Mouse (Mus musculus) lung, postnatal 36 days (tissue): ENCODE results near the gene Gm49333.
"Not testable (repeated sequence)": the region's sequence is repeated elsewhere in the genome, so short reads cannot be mapped to it uniquely, and the experiment has no call there.

Experiments
- DNase-seq: peaks from one replicate; pipeline ENCODE4 v3.0.0; 2022; ENCODE audit warnings: mixed read lengths

Gene Gm49333

GRCm38 (mm10) chr16:20628871-20629391 lies 17.5 kb downstream of the Gm49333 start:
- DNase-seq: no peak

DNA sequence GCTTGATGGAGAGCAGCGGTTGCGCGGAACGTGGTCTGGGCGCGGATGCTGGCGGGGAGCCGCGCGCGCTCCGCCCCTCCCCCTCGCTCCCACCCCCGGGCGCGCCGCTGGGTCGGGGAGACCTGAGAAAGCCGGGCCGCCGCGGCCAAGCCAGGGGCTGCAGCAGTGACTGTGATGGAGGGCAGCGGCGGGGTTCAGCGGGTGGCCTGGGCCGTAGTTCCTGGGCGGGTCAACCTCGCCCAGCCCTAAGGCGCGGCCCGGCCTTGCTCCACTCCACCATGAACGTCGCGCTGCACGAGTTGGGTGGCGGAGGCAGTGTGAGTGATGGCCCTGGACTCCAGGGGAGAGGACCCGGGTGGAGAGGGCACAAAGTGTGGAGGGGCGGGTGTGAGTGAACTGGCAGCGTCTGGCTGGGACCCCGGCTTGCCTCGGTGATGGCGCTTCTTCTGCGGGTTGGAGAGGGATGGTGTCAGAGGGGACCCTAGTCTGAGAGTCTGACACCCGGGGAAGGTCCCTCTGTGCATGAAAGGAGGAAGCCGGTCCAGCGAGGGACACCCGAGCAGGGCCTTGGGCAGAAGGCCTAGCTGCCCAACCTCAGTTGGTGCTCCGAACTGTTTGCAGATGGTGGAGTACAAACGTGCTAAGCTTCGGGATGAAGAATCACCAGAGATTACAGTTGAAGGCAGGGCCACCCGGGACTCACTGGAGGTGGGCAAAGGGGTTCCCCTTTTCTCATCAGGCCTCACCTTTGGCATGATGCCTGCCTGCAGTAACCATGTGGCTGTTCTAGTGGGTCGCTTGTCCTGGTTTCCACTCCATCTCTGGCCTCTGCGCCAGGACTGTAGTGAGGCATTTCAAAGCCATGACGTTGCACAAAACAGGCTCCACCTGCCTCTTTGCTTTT lies 18.6 kb downstream of the Gm49333 start, which contains the start of gene Ece2:
TSS of gene Ece2 (plus strand) at position 98 of the 904 bp plus-strand sequence.
- DNase-seq: no peak

GRCm38 (mm10) chr16:20637410-20637809 lies 26.0 kb downstream of the Gm49333 start:
- no peak for DNase-seq

DNA sequence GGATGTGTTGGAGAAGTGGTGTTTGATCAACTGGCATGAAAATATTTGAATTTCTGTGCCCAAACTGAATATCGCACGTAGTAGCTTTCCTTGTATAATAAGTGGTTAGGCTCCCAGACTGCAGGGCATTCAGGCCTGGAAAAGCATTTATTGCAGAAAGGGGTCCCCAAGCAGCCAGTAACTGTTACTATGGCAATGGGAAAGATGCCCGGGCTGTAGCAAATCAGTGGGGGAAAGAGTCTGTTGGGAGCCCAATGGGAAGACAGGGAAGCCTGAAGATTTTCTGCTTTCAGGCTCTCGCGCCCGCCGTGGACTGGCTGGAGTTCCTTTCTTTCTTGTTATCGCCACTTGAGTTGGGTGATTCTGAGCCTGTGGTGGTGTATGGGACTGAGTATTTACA lies 27.0 kb downstream of the Gm49333 start:
- DNase-seq: no peak

DNA sequence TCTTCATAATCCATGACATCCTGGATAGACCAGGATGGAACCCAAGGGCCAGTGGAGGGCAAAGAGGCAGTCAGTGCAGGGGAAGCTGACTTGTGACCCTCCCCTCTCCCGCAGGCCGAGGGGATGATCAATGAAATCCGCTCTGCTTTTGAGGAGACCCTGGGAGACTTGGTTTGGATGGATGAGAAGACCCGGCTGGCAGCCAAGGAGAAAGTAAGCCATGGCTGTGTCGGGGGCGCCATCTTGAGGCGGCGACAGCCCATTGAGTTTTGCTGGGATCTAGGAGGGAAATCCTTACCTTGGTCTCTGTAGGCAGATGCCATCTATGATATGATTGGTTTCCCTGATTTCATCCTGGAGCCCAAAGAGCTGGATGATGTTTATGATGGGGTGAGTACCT lies 30.8 kb downstream of the Gm49333 start:
- peak; percentile 84 for DNase-seq

- DNase-seq: no peak
Measured at GRCm38 (mm10) chr16:20643911-20644310, 32.5 kb downstream of the Gm49333 start.

DNA sequence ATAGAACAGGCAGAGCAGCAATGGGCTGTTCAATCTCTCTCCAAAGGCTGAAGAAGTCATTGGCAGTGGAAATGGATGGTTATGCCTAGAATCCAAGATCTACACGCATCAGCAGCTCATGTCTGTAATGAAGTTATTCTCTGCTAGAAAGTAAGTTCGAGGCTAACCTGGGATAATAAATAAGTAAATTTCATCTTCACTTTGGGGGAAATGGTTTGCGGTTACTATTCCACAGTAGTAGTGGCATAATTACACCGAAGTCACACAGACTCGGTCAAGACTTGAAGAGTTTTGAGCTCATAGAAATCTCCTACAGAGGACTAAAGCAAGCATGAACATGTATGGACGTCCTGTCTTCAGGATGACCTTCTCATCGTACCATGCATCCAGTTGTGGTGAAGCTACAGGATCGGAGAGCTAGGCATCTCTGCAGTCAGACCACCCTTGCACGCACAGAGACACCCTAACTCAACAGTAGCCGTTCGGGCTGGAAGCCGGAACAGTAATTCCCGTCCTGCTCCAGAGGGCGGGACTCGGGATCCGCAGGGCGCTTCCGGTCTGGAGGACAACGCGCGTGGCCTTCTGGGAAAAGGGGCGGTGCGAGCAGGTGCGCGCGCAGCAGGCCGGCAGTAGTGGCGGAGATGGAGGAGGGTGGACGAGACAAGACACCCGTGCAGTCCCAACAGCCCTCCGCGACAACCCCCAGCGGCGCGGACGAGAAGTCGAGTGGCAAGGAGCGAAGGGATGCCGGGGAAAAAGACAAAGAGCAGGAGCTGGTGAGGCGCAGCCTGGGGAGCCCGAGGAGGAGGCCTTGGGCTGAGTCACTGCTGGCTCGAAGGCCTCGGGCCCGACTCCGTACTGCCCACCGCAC lies 39.9 kb downstream of the Gm49333 start, which contains the start of gene Psmd2:
TSS of gene Psmd2 (plus strand) at position 577 of the 871 bp plus-strand sequence.
- peak; percentile 97 for DNase-seq

- no peak for DNase-seq
Measured at GRCm38 (mm10) chr16:20651947-20652310, 40.5 kb downstream of the Gm49333 start.

- DNase-seq: no peak
Measured at GRCm38 (mm10) chr16:20653315-20653714, 41.9 kb downstream of the Gm49333 start.

DNA sequence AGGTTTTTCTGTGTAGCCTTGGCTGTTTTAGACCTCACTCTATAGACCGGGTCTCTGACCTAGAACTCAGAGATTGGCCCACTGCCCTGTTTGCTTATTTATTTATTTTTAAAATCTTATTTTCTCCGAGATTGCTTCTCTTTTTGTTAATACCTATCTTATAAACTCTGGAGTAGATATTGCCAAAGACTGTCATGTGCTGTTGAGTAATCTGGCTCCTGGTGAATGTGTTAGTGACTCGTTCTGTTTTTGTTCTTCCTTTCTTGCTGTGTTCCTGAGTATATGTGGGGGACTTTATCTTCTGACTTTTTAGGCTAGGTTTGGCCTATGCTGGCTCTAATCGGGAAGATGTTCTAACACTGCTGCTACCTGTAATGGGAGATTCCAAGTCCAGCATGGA lies 46.3 kb downstream of the Gm49333 start:
- no peak for DNase-seq

GRCm38 (mm10) chr16:20668013-20668412 lies 56.6 kb downstream of the Gm49333 start, which contains the start of gene Eif4g1:
Eif4g1 (plus strand) TSS chr16:20668313.
- DNase-seq: not testable (repeated sequence)

DNA sequence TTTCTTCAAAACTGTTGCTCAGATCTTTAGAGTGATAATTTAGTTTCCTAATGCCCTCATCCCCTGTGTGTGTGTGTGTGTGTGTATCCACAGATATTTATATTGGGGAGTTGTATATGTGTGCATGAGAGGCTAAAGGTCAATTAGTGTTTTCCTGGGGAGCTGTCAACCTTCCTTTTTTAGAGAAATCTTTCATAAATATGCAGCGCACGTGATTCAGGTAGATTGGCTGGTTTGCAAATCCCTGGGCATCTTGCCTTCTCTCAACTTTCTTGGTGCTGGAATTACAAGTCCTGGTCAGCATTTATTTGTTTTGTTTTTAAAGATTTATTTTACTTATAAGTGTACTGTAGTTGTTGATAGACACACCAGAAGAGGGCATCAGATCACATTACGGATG lies 58.9 kb downstream of the Gm49333 start:
- no peak for DNase-seq

GRCm38 (mm10) chr16:20671886-20672285 lies 60.5 kb downstream of the Gm49333 start:
- DNase-seq: no peak

DNA sequence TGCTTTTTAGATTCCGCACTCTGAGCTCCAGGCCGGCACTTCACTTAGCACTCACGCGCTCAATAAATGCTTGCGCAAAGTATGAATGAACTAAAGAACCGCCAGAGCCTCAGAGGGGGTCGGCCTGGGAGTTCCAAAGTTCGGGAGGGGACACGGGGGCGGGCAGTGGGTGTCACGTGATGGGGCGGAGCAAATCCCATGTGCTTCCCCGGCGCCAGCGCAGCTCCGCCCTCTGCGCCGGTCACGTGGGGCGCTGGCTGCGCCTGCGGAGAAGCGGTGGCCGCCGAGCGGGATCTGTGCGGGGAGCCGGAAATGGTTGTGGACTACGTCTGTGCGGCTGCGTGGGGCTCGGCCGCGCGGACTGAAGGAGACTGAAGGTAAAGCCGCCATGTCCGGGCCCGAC lies 61.1 kb downstream of the Gm49333 start:
- peak; percentile 98 for DNase-seq

DNA sequence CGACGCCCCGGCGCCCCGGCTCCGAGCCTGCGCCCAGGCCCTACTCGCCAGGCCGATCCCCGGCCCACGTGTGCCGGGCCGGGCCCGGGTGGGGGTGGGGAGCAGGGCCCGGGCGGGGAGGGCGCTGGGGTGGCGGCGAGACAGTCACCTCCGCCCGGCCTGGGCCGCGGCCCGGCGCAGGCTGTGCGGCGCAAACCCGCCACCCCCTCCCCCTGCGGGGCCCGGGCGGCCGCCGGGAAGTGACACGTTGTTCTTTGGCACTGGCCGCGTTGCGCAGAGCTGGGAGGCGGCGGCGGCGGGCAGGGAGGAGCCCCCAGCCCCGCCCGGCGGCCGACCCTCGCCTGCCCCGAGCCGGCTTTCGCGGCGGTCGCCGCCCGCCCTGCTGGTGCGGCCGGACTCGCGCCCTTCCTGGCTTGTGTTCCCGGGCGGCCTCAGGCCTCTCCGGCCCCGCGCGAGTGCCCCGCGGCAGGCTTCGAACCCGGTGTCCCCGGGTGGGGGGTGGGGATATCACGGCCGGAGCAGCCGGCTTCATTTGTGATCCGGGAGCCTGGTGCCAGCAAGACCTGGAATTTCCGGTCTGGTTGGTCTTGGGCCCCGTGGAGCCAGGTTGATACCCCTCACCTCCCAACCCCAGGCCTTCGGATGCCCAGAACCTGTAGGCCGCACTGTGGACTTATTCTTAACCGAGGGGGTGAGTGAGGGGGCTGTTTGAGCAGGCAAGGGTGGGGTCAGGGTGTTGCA lies 61.7 kb downstream of the Gm49333 start:
- DNase-seq: peak; percentile 71

GRCm38 (mm10) chr16:20673706-20674303 lies 62.4 kb downstream of the Gm49333 start:
- DNase-seq: no peak

GRCm38 (mm10) chr16:20675213-20675612 lies 63.8 kb downstream of the Gm49333 start:
- no peak for DNase-seq

- DNase-seq: no peak
Measured at GRCm38 (mm10) chr16:20676702-20677101, 65.3 kb downstream of the Gm49333 start.

- no peak for DNase-seq
Measured at GRCm38 (mm10) chr16:20677380-20677779, 66.0 kb downstream of the Gm49333 start.

GRCm38 (mm10) chr16:20677974-20678675 lies 66.7 kb downstream of the Gm49333 start:
- peak; percentile 95 for DNase-seq

DNA sequence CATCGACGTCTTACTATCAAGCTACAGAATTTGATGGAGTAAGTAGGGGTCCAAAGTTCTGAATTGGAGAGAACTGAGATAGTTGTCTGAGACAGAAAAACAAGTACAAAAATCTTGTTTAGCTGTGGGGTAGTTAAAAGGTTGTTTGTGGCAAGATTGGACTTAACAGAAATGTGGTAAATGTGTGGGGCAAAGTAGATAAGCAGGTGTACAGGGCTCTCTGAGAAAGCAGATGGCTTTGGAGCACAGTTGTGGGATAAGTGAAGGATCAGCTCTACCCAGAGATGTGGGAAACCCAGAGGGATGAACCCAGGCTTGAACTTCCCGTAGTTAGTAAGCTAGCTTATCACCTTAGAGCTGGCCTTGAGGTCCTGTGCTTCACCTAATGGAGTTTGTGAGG lies 79.4 kb downstream of the Gm49333 start:
- no peak for DNase-seq
